Mouse (Mus musculus) right cerebral cortex, postnatal 10 days (tissue): ENCODE measurements around the gene Adamts1.

ENCODE experiments used
- DNase-seq, 2 experiments: peaks; one replicate each; pipeline ENCODE4 v3.0.0; 2021; ENCODE audit warnings: low spot score in 2 of 2

Gene Adamts1

GRCm38 (mm10) chr16:85765697-85766096 lies 37.2 kb downstream of the Adamts1 start:
- no peak for DNase-seq

GRCm38 (mm10) chr16:85765167-85765566 lies 37.7 kb downstream of the Adamts1 start:
- DNase-seq = no peak

- no peak for DNase-seq
Measured at GRCm38 (mm10) chr16:85762052-85762665, 40.8 kb downstream of the Adamts1 start.

GRCm38 (mm10) chr16:85760961-85761580 lies 41.8 kb downstream of the Adamts1 start:
- no peak for DNase-seq

DNA sequence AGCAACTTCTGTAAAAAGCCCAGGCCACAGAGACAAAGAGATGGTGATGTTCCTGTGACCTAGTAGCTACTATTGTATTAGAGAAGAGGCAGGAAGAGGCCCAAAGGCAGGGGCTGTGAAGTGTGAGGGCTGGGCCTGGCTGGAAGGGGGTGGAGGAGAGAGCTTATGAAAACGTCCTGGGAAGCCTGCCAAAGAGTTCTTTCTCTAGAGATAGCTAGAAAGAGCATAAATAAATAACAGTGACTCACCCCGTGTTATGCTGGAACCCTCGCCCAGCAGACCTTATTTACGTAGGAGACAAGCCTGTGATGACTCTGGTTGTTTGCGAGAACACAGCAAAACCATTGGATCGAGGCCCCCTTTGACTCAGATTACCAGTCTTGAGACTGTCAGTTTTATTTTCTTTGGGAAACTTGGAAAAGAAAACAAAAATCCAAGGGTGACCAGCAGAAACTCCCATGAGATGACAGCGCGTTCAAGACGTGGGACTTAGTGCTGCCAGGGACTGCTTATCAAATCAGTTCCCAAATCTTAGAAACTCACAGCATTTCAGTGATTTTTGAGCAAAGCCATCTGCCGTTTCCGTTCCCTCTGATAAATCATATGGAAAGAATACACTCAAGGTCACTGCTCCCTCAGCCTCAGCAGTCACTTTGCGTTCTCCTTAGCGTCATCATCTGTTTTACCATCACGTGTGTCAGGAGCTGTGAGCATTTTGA lies 46.7 kb downstream of the Adamts1 start:
- DNase-seq = peak; percentile 25 to 33

- no peak for DNase-seq
Measured at GRCm38 (mm10) chr16:85749335-85749734, 53.6 kb downstream of the Adamts1 start.

DNA sequence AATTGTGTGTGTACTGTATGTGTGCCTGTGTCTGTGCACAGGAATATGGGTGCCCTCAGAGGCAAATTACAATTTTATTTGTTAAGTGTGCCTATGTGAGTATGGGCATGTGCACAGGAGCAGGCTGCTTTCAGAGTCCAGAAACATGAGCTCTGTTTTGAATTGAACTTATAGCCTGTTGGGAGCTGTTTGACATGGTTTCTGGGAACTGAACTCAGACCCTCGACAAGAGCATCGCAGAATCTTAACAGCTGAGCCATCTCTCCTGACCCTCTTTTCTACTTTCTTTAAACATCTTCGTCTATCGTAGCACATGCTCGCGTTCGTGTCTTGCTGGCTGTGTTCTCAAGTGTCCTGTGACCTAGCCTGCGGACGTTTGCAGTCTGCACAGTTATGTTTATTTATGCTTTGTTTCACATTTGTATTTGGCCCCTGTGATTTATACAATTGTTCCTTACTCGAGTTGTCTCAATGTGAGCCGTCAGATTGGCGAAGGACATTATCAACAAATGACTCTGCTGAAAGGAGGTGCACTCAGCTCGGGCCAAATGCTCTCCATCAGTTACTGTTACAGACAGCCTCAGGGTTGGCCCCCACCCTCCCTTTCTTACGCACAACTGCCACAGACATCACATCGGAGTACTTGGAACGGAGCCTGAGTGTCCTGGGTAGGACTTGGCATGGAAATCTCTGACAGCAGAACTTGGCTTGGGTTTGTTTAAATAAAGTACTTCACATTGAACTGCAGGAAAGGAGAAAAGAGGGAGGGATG lies 55.1 kb downstream of the Adamts1 start:
- DNase-seq = peak; percentile 37 to 38

GRCm38 (mm10) chr16:85746386-85746785 lies 56.5 kb downstream of the Adamts1 start:
- no peak for DNase-seq
